ENCODE assay signal across 13 mouse cellular contexts in the genomic region with DNA sequence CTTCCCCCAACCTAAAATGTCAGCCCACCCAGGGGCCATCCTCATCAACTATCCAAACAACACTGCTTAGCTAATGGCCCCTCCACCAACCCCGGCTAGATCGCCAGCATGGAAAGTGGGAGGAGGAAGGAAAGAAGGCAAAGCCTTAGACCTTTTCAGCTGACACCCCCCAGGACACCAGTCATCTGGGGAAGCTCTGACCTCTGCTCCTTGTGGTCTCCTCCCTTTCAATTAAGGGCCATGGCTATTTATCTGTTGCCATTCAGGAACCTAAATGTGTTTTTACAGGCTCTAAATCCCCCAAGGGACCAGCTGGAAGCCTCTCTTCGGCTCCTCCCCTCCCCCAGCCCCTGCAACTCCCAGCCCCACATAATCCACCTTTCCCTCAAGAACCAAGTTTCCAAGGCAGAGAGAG. TPM values are rescaled to one million over a fixed set of nuclear protein-coding genes. Genes with fewer than 3 reads are reported as not detected.
DNase-seq lines count a peak whose midpoint lies in the region; ATAC-seq and TF ChIP-seq lines count a peak whose summit lies in the region.
"Had no signal": no experiment of that assay in that cellular context is flagged by ENCODE, and none has a peak within 500 bp of the region (broad histone marks: within the 10 kb centered on the region; RNA-seq: fewer than 3 reads in every experiment).

No protein-coding gene starts in this region.

- H3K4me3 ChIP-seq in kidney, embryonic 14.5 days (ENCODE audit: low read length), result no peak overlapping the region
- H3K4me3 ChIP-seq in limb, embryonic 14.5 days (replicated peaks; ENCODE audit: low read length), result no peak overlapping the region
- H3K4me3 ChIP-seq: erythroblast, embryonic 14.5 days had no signal

- no peak for TF ChIP-seq CTCF in brain, embryonic 14.5 days (IDR thresholded peaks at IDR 0.05; ENCODE audit: borderline replicate concordance, extremely low read depth, insufficient read depth, insufficient read length)

- ATAC-seq in kidney, embryonic 14.5 days (ENCODE audit: low FRiP score, low TSS enrichment), result peak; percentile 32; the same call in 1 of the 2 replicates
- ATAC-seq in limb, embryonic 14.5 days (ENCODE audit: low FRiP score, low read depth), result no peak

- WGBS in kidney, embryonic 14.5 days, result 2% methylated on average over 3 of the region's 3 CpGs
- WGBS in limb, embryonic 14.5 days, result 9% methylated on average over 3 of the region's 3 CpGs

- no peak overlapping the region for H3K27ac ChIP-seq in kidney, embryonic 14.5 days (ENCODE audit: low read depth, low read length)
- H3K27ac ChIP-seq in limb, embryonic 14.5 days (replicated peaks; ENCODE audit: low read depth, low read length), result no peak overlapping the region

- peaks cover 12% of the 10 kb centered on the region for H3K4me1 ChIP-seq in kidney, embryonic 14.5 days (ENCODE audit: control insufficient read depth, insufficient read depth, low read length)
- peaks cover 26% of the 10 kb centered on the region for H3K4me1 ChIP-seq in limb, embryonic 14.5 days (ENCODE audit: control insufficient read depth, insufficient read depth, low read length)

- TF ChIP-seq POLR2A in brain, embryonic 14.5 days (IDR thresholded peaks at IDR 0.05; ENCODE audit: borderline replicate concordance, extremely low read depth, insufficient read depth, insufficient read length, poor library complexity, severe bottlenecking), result no peak
- no peak for TF ChIP-seq POLR2A in limb, embryonic 14.5 days (IDR thresholded peaks at IDR 0.05; ENCODE audit: borderline replicate concordance, extremely low read depth, insufficient read depth, insufficient read length)

- H3K9ac ChIP-seq in kidney, embryonic 14.5 days (ENCODE audit: low read depth, low read length), result no peak overlapping the region
- H3K9ac ChIP-seq in limb, embryonic 14.5 days (ENCODE audit: low read depth, low read length, severe bottlenecking), result no peak overlapping the region

- DNase-seq in kidney, postnatal 36 days, result no peak
- DNase-seq in ES-CJ7 (ENCODE audit: low read depth, low spot score), result peak; percentile 20
- peak; percentile 39 for DNase-seq in brain, embryonic 14.5 days (ENCODE audit: low read depth)
- no peak for DNase-seq in limb, embryonic 14.5 days (ENCODE audit: low spot score)
- DNase-seq in urinary bladder, postnatal 14 days (ENCODE audit: low spot score), result no peak
- no peak for DNase-seq in urinary bladder, adult 2 months (ENCODE audit: low spot score)
- DNase-seq: adrenal gland, postnatal 25 days; gastrocnemius, postnatal 10 days; lung, postnatal 10 days had no signal

- H3K27me3 ChIP-seq in kidney, embryonic 14.5 days (ENCODE audit: control insufficient read depth, insufficient read depth, low read length), result no peaks in the 10 kb centered on the region
- H3K27me3 ChIP-seq in limb, embryonic 14.5 days (ENCODE audit: control insufficient read depth, insufficient read depth, low read length), result no peaks in the 10 kb centered on the region
- H3K27me3 ChIP-seq: CH12.LX had no signal

- no peak overlapping the region for H3K4me2 ChIP-seq in kidney, embryonic 14.5 days (replicated peaks; ENCODE audit: low read depth, low read length)
- H3K4me2 ChIP-seq in limb, embryonic 14.5 days (replicated peaks; ENCODE audit: low read depth, low read length, severe bottlenecking), result 0 out of 2 replicates have a peak overlapping the region, but pooled peaks have one; percentile 1
- H3K4me2 ChIP-seq: liver, embryonic 11.5 days had no signal

- no peaks in the 10 kb centered on the region for H3K36me3 ChIP-seq in kidney, embryonic 14.5 days (ENCODE audit: control insufficient read depth, insufficient read depth, low read length)
- H3K36me3 ChIP-seq in limb, embryonic 14.5 days (ENCODE audit: control insufficient read depth, insufficient read depth, low read length), result no peaks in the 10 kb centered on the region

- H3K9me3 ChIP-seq in kidney, embryonic 14.5 days (ENCODE audit: control insufficient read depth, low read length), result no peaks in the 10 kb centered on the region
- H3K9me3 ChIP-seq in limb, embryonic 14.5 days (ENCODE audit: control insufficient read depth, low read length), result no peaks in the 10 kb centered on the region

RNA-seq across cellular contexts. Expression of a gene that starts 42.3 kb away (rescaled TPM):
- polyA plus RNA-seq in kidney, embryonic 14.5 days (2014; fragmentation: Nextera tagmentation; extraction: Ambion mirVana), result 29.1 and 32.6 TPM in 2 replicates
- polyA plus RNA-seq in brain, embryonic 14.5 days (2012; rRNA removed), result 91.8 and 122 TPM in 2 replicates
- polyA plus RNA-seq in limb, embryonic 14.5 days (2012; rRNA removed), result 50.8 and 64.8 TPM in 2 replicates
- 38.3 and 48.6 TPM in 2 replicates for polyA plus RNA-seq in limb, embryonic 14.5 days (2014; fragmentation: Nextera tagmentation; extraction: Ambion mirVana)
- 15.1 and 29.5 TPM in 2 replicates for polyA plus RNA-seq in urinary bladder, adult 2 months (2012; rRNA removed)

Comparison
In these comparisons a context has a peak if more than half of its experiments do, and no peak if none do; other contexts are left out.
1. DNase-seq: peak in ES-CJ7 (single experiment) and brain, embryonic 14.5 days (single experiment); none in kidney, postnatal 36 days (0 of 2), limb, embryonic 14.5 days (single experiment), urinary bladder, postnatal 14 days (single experiment) and urinary bladder, adult 2 months (single experiment).